Mouse (Mus musculus) ES-Bruce4 (cell line): ENCODE measurements around the gene Usp40.

Experiments
- CTCF ChIP-seq: IDR thresholded peaks from one replicate; pipeline ENCODE4 v1.8.1; 2011; ENCODE audit warnings: low read depth, low read length
- EP300 ChIP-seq: IDR thresholded peaks from 2 replicates; pipeline ENCODE4 v1.6.1; 2011; ENCODE audit warnings: low read depth, low read length; ENCODE audit not compliant: insufficient read depth
- POLR2A ChIP-seq: IDR thresholded peaks from one replicate; pipeline ENCODE4 v1.8.1; 2011; ENCODE audit warnings: low read length; ENCODE audit not compliant: insufficient read depth

DNA sequence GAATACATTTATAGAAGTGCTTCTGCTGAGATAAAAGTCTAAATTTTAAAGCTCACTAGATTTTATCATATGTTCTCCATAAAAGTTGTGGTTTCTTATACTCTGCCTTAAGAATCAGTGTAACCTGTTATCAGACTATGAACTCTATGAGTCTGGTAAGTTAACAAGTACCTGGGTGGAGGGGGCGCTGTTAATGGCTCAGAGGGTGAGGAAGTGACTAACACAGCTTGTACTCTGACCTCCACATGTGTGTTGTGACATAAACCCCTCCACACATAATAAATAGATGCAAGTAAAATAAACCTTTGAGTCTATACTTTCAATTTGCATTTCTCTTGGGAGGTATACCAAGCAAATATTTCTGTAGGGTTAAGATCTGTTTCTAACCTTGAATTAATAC, 97.9 kb downstream of the Usp40 start:
- TF ChIP-seq CTCF: no peak
- no peak for TF ChIP-seq POLR2A
- TF ChIP-seq EP300: no peak
